Mouse (Mus musculus) lung, postnatal 0 days (tissue): ENCODE measurements around the gene 4933430I17Rik. TPM values are rescaled to one million over a fixed set of nuclear protein-coding genes. Genes with fewer than 3 reads are reported as not detected.
A peak's percentile ranks its signal among the peaks of the same experiment; 100 is the strongest.

Experiments used
- ATAC-seq: fragments of 200-750 bp; cut with Nextera tagmentation; 2 replicates; pipeline ENCODE4 v1.8.0; 2017; ENCODE audit warnings: moderate library complexity
- DNase-seq: peaks from one replicate; pipeline ENCODE4 v3.0.0-alpha.2; 2016; ENCODE audit warnings: low spot score
- H3K27ac ChIP-seq: fragments of 300-500 bp; sonication (generic); 2 replicates; pipeline ENCODE4 v1.5.1; 2014; ENCODE audit warnings: antibody characterized with exemption, mild to moderate bottlenecking, low read length, mixed read lengths
- H3K27me3 ChIP-seq: fragments of 300-500 bp; sonication (generic); replicated peaks from 2 replicates; pipeline ENCODE4 v1.6.1; 2014; ENCODE audit warnings: low read length, mixed read lengths; ENCODE audit not compliant: insufficient read depth
- H3K36me3 ChIP-seq: fragments of 300-500 bp; sonication (generic); 2 replicates; pipeline ENCODE4 v1.6.1; 2014; ENCODE audit warnings: low read length, mixed read lengths; ENCODE audit not compliant: insufficient read depth
- H3K4me1 ChIP-seq: fragments of 300-500 bp; sonication (generic); 2 replicates; pipeline ENCODE4 v1.6.1; 2014; ENCODE audit warnings: antibody characterized with exemption, low read depth, low read length, mixed read lengths; ENCODE audit not compliant: insufficient read depth
- H3K4me2 ChIP-seq: fragments of 300-500 bp; sonication (generic); replicated peaks from 2 replicates; pipeline ENCODE4 v1.6.1; 2014; ENCODE audit warnings: low read depth, mild to moderate bottlenecking, low read length, moderate library complexity, mixed read lengths
- H3K4me3 ChIP-seq: fragments of 300-500 bp; sonication (generic); 2 replicates; pipeline ENCODE4 v1.5.1; 2014; ENCODE audit warnings: low read depth, low read length
- H3K9ac ChIP-seq: fragments of 300-500 bp; sonication (generic); replicated peaks from 2 replicates; pipeline ENCODE4 v1.6.1; 2014; ENCODE audit warnings: low read depth, mild to moderate bottlenecking
- H3K9me3 ChIP-seq: fragments of 300-500 bp; sonication (generic); 2 replicates; pipeline ENCODE4 v1.6.1; 2016; ENCODE audit warnings: low read length, mixed read lengths
- CTCF ChIP-seq: IDR thresholded peaks from 2 replicates; pipeline ENCODE4 v1.5.1; 2016; ENCODE audit warnings: antibody characterized with exemption, mild to moderate bottlenecking
- EP300 ChIP-seq: IDR thresholded peaks from 2 replicates; pipeline ENCODE4 v1.6.1; 2016; ENCODE audit warnings: antibody characterized with exemption, mild to moderate bottlenecking, control low read depth
- WGBS: fragments of 180-500 bp; shearing (Covaris S2); extraction: QIAGEN DNeasy Blood & Tissue Kit; methylation state at CpG from one replicate; pipeline ENCODE4 v1.1.7; 2014; 5-methylcytosine and 5-hydroxymethylcytosine counted together
- polyA plus RNA-seq: library from polyadenylated mRNA; unstranded; fragments of >200 nt; fragmentation: Nextera tagmentation; extraction: Ambion mirVana; gene quantifications from 2 replicates; pipeline ENCODE4 v1.2.1, GENCODE M21; 2015

The 4933430I17Rik gene
- polyA plus RNA-seq, 1 experiment from 2014 or later = 0.21 TPM

DNA sequence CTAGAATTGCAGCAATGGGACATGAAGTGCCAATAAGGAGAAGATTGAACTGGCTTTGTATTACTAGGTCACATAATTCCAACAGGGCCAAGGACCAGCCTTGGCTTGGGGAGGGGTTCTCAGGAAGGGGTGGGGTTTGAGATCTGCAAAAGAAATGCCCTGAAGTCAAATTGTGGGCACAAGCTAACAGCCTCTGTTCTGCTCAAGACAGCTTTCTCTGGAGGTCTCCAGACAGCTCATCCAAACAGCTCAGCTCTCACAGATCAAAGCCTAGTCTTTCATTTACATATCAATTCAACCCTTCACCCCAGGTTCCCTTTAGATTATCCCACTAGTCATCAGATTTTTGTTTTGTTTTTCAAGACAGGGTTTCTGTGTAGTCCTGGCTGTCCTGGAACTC, 19.6 kb downstream of the 4933430I17Rik start:
- Histone ChIP-seq H3K4me3 (no peak overlapping the region), H3K27me3 (no peaks in the 10 kb centered on the region), H3K9me3 (no peaks in the 10 kb centered on the region), H3K9ac (no peak overlapping the region), H3K4me1 (no peaks in the 10 kb centered on the region), H3K27ac (no peak overlapping the region), H3K4me2 (no peak overlapping the region), H3K36me3 (no peaks in the 10 kb centered on the region)
- ATAC-seq (no peak), DNase-seq (no peak)
- TF ChIP-seq CTCF (no peak), EP300 (no peak)

GRCm38 (mm10) chr4:62551966-62552365, 26.8 kb downstream of the 4933430I17Rik start:
- H3K36me3 ChIP-seq = no peaks in the 10 kb centered on the region
- no peaks in the 10 kb centered on the region for H3K9me3 ChIP-seq
- no peaks in the 10 kb centered on the region for H3K4me1 ChIP-seq
- no peak overlapping the region for H3K4me2 ChIP-seq
- H3K27me3 ChIP-seq = no peaks in the 10 kb centered on the region
- H3K4me3 ChIP-seq = no peak overlapping the region
- ATAC-seq (no peak), DNase-seq (no peak)
- TF ChIP-seq EP300 = no peak
- no peak for TF ChIP-seq CTCF
- no peak overlapping the region for H3K27ac ChIP-seq
- 74% methylated on average over 7 of the region's 7 CpGs for WGBS
- no peak overlapping the region for H3K9ac ChIP-seq

GRCm38 (mm10) chr4:62557436-62557835, 32.3 kb downstream of the 4933430I17Rik start:
- Histone ChIP-seq H3K9me3 (no peaks in the 10 kb centered on the region), H3K9ac (no peak overlapping the region), H3K4me2 (no peak overlapping the region), H3K27ac (no peak overlapping the region), H3K36me3 (no peaks in the 10 kb centered on the region), H3K27me3 (no peaks in the 10 kb centered on the region), H3K4me1 (no peaks in the 10 kb centered on the region), H3K4me3 (no peak overlapping the region)
- DNase-seq = peak; percentile 45
- no peak for TF ChIP-seq EP300
- TF ChIP-seq CTCF = no peak
- ATAC-seq = no peak
- 41% methylated on average over 3 of the region's 3 CpGs for WGBS

DNA sequence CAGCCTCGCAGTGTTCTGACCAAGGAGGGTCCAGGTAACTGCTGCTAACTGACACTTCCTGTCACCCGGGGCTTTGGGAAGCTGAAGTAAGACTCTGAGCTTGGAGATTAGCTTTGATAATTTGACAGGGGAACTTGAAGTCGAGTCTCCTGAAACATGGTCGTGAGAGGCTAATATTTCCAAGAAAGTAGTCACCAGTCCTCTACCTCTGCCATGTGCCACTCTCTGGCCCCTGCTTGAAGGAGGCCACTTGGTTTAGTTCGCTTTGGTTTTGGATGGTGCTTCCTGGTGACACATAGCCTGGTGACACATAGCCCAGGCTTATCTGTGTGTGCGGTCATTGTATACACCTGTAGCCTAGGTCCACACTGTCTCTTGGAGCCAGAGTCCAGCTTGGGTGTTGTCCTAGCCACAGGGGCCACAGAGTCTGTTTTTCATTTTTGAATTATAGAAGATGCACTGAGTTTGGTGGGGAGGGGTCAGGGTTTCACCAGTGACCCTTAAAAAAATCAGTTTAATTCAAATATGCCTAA, 34.7 kb downstream of the 4933430I17Rik start, which contains the start of gene Rgs3:
TSS of gene Rgs3 (plus strand) at position 51 of the 533 bp plus-strand sequence.
- no peak for ATAC-seq
- Histone ChIP-seq H3K4me1 (no peaks in the 10 kb centered on the region), H3K4me2 (no peak within 1 kb of the TSS), H3K27me3 (no peaks in the 10 kb centered on the region), H3K4me3 (no peak within 1 kb of the TSS), H3K9me3 (no peaks in the 10 kb centered on the region), H3K27ac (no peak within 1 kb of the TSS), H3K36me3 (no peaks in the 10 kb centered on the region), H3K9ac (no peak within 1 kb of the TSS)
- TF ChIP-seq CTCF = no peak
- no peak for TF ChIP-seq EP300
- no peak for DNase-seq
- 36% methylated on average over 6 of the region's 6 CpGs for WGBS

- Histone ChIP-seq H3K27me3 (no peaks in the 10 kb centered on the region), H3K9ac (no peak overlapping the region), H3K27ac (no peak overlapping the region), H3K36me3 (no peaks in the 10 kb centered on the region), H3K9me3 (no peaks in the 10 kb centered on the region), H3K4me1 (no peaks in the 10 kb centered on the region), H3K4me3 (no peak overlapping the region), H3K4me2 (no peak overlapping the region)
- DNase-seq (peak; percentile 91), ATAC-seq (peak; percentile 65)
- 23% methylated on average over 4 of the region's 4 CpGs for WGBS
- TF ChIP-seq EP300 (no peak), CTCF (peak; percentile 87)
Measured at GRCm38 (mm10) chr4:62560963-62561629, 35.9 kb downstream of the 4933430I17Rik start.

DNA sequence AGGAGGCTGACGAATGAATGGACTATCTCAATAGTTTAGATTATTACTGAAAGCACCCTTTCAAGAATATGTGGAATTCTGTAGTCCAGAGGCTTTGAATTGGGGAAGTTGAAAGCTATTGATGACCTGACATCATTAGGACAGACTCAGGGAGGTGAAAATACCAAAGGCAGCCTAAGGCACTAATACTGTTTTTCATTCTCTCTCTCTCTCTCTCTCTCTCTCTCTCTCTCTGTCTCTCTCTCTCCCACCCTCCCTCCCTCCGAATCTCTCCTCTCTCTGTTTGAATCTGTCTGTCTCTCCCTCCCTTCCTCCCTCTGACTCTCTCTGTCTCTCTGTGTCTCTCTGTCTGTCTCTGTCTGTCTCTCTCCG, 36.4 kb downstream of the 4933430I17Rik start:
- H3K4me1 ChIP-seq = no peaks in the 10 kb centered on the region
- H3K4me3 ChIP-seq = no peak overlapping the region
- TF ChIP-seq EP300 (no peak), CTCF (no peak)
- H3K4me2 ChIP-seq = no peak overlapping the region
- no peaks in the 10 kb centered on the region for H3K27me3 ChIP-seq
- WGBS = 48% methylated on average over 3 of the region's 3 CpGs
- no peak overlapping the region for H3K27ac ChIP-seq
- no peaks in the 10 kb centered on the region for H3K36me3 ChIP-seq
- ATAC-seq (no peak), DNase-seq (no peak)
- no peak overlapping the region for H3K9ac ChIP-seq
- no peaks in the 10 kb centered on the region for H3K9me3 ChIP-seq
